In the genomic region with DNA sequence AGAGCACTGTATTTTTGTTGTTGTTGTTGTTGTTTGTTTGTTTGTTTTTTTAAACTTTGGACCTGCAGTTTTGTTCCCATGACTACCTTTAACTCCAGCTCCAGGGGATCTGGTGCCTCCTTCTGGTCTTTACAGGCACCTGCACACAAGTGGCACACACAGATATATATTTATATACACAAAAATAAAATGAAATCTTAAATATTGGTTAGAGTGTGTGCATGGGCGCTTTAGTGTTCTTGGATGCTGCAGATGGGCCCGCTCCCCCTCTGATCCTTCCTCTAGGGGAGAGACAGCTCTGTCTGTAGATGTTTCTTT, we compare ENCODE assay signal across 8 mouse cellular contexts. TPM values are rescaled to one million over a fixed set of nuclear protein-coding genes. Genes with fewer than 3 reads are reported as not detected.
A peak's percentile ranks its signal among the peaks of the same experiment; 100 is the strongest.
DNase-seq lines count a peak whose midpoint lies in the region; ATAC-seq and TF ChIP-seq lines count a peak whose summit lies in the region.

No protein-coding gene starts in this region.

- intact Hi-C loops in left cerebral cortex, postnatal 4 days (cut with DNase I) = no loop called here

- H3K27ac ChIP-seq in heart, embryonic 15.5 days = peak overlapping the region; percentile 79
- no peak overlapping the region for H3K27ac ChIP-seq in heart, embryonic 10.5 days
- H3K27ac ChIP-seq in lung, postnatal 0 days (ENCODE audit: low read length) = 0 out of 2 replicates have a peak overlapping the region, but pooled peaks have one; percentile 38
- peak overlapping the region; percentile 53; the same call in 1 of the 2 replicates for H3K27ac ChIP-seq in forebrain, embryonic 16.5 days (ENCODE audit: low read length)
- peak overlapping the region; percentile 26; the same call in 1 of the 2 replicates for H3K27ac ChIP-seq in stomach, embryonic 15.5 days

- TF ChIP-seq CTCF in lung, postnatal 0 days (IDR thresholded peaks at IDR 0.05) = peak; percentile 38; the same call in 1 of the 2 replicates

- H3K27me3 ChIP-seq in heart, embryonic 15.5 days = no peaks in the 10 kb centered on the region
- H3K27me3 ChIP-seq in heart, embryonic 10.5 days (ENCODE audit: insufficient read depth, poor library complexity, severe bottlenecking) = no peaks in the 10 kb centered on the region
- no peaks in the 10 kb centered on the region for H3K27me3 ChIP-seq in lung, postnatal 0 days (replicated peaks; ENCODE audit: insufficient read depth, low read length)
- H3K27me3 ChIP-seq in forebrain, embryonic 16.5 days (replicated peaks; ENCODE audit: control insufficient read depth, insufficient read depth, low read length) = no peaks in the 10 kb centered on the region
- no peaks in the 10 kb centered on the region for H3K27me3 ChIP-seq in stomach, embryonic 15.5 days (replicated peaks)

- H3K36me3 ChIP-seq in heart, embryonic 15.5 days = peaks cover 10% of the 10 kb centered on the region
- peaks cover 20% of the 10 kb centered on the region for H3K36me3 ChIP-seq in heart, embryonic 10.5 days
- H3K36me3 ChIP-seq in lung, postnatal 0 days (ENCODE audit: insufficient read depth, low read length) = no peaks in the 10 kb centered on the region
- peaks cover 5% of the 10 kb centered on the region; the same call in 1 of the 2 replicates for H3K36me3 ChIP-seq in forebrain, embryonic 16.5 days (ENCODE audit: control insufficient read depth, insufficient read depth)
- peaks cover 5% of the 10 kb centered on the region for H3K36me3 ChIP-seq in stomach, embryonic 15.5 days

- TF ChIP-seq EP300 in lung, postnatal 0 days (IDR thresholded peaks at IDR 0.05) = no peak

- WGBS in heart, embryonic 15.5 days = 88% methylated on average over 2 of the region's 2 CpGs
- WGBS in heart, embryonic 10.5 days = 93% methylated on average over 2 of the region's 2 CpGs
- 88% methylated on average over 2 of the region's 2 CpGs for whole genome bisulfite sequencing in lung, postnatal 0 days
- WGBS in forebrain, embryonic 16.5 days = 98% methylated on average over 2 of the region's 2 CpGs
- WGBS in stomach, embryonic 15.5 days = 93% methylated on average over 2 of the region's 2 CpGs

- no peak for ATAC-seq in heart, embryonic 15.5 days (replicated peaks; ENCODE audit: insufficient number of reproducible peaks, insufficient read depth, low FRiP score, low read depth)
- no peak for ATAC-seq in lung, postnatal 0 days
- ATAC-seq in forebrain, embryonic 16.5 days = no peak
- no peak for ATAC-seq in stomach, embryonic 15.5 days (ENCODE audit: insufficient read depth, low FRiP score, low read depth)

- H3K4me1 ChIP-seq in heart, embryonic 15.5 days (replicated peaks) = peaks cover 79% of the 10 kb centered on the region
- H3K4me1 ChIP-seq in heart, embryonic 10.5 days = peaks cover 43% of the 10 kb centered on the region
- peaks cover 8% of the 10 kb centered on the region for H3K4me1 ChIP-seq in lung, postnatal 0 days (ENCODE audit: insufficient read depth, low read depth, low read length)
- H3K4me1 ChIP-seq in forebrain, embryonic 16.5 days (replicated peaks; ENCODE audit: control insufficient read depth, insufficient read depth, low read length) = peaks cover 11% of the 10 kb centered on the region
- peaks cover 36% of the 10 kb centered on the region for H3K4me1 ChIP-seq in stomach, embryonic 15.5 days

- DNase-seq in heart, embryonic 10.5 days (ENCODE audit: low spot score) = no peak
- no peak for DNase-seq in lung, postnatal 0 days (ENCODE audit: low spot score)
- no peak for DNase-seq in lung, adult 18-20 months
- no peak for DNase-seq in left cerebral cortex, postnatal 4 days
- DNase-seq in testis, postnatal 14 days (ENCODE audit: low spot score) = no peak

- no peak overlapping the region for H3K4me2 ChIP-seq in heart, embryonic 15.5 days
- no peak overlapping the region for H3K4me2 ChIP-seq in lung, postnatal 0 days (replicated peaks; ENCODE audit: low read depth, low read length)
- H3K4me2 ChIP-seq in forebrain, embryonic 16.5 days (ENCODE audit: low read length) = no peak overlapping the region
- no peak overlapping the region for H3K4me2 ChIP-seq in stomach, embryonic 15.5 days

- H3K9me3 ChIP-seq in heart, embryonic 15.5 days (replicated peaks) = no peaks in the 10 kb centered on the region
- no peaks in the 10 kb centered on the region for H3K9me3 ChIP-seq in heart, embryonic 10.5 days
- no peaks in the 10 kb centered on the region for H3K9me3 ChIP-seq in lung, postnatal 0 days (ENCODE audit: low read length)
- no peaks in the 10 kb centered on the region for H3K9me3 ChIP-seq in forebrain, embryonic 16.5 days (ENCODE audit: control insufficient read depth, low read length)
- H3K9me3 ChIP-seq in stomach, embryonic 15.5 days = no peaks in the 10 kb centered on the region

- no peak overlapping the region for H3K9ac ChIP-seq in heart, embryonic 15.5 days
- H3K9ac ChIP-seq in lung, postnatal 0 days (replicated peaks; ENCODE audit: low read depth) = no peak overlapping the region
- no peak overlapping the region for H3K9ac ChIP-seq in forebrain, embryonic 16.5 days (replicated peaks; ENCODE audit: low read depth, low read length)
- H3K9ac ChIP-seq in stomach, embryonic 15.5 days = no peak overlapping the region

- no peak overlapping the region for H3K4me3 ChIP-seq in heart, embryonic 15.5 days
- no peak overlapping the region for H3K4me3 ChIP-seq in heart, embryonic 10.5 days
- no peak overlapping the region for H3K4me3 ChIP-seq in lung, postnatal 0 days (ENCODE audit: low read depth, low read length)
- no peak overlapping the region for H3K4me3 ChIP-seq in forebrain, embryonic 16.5 days (replicated peaks; ENCODE audit: low read length)
- H3K4me3 ChIP-seq in stomach, embryonic 15.5 days (replicated peaks) = no peak overlapping the region

RNA-seq across cellular contexts. Expression of gene Vdac1, which starts 9.4 kb away (rescaled TPM):
- 460 and 484 TPM in 2 replicates for polyA plus RNA-seq in heart, embryonic 15.5 days (2015; fragmentation: Nextera tagmentation; extraction: Ambion mirVana)
- polyA plus RNA-seq in heart, embryonic 10.5 days (2016; fragmentation: Nextera tagmentation; extraction: Ambion mirVana) = 304 and 442 TPM in 2 replicates
- 127 and 140 TPM in 2 replicates for polyA plus RNA-seq in lung, postnatal 0 days (2015; fragmentation: Nextera tagmentation; extraction: Ambion mirVana)
- polyA plus RNA-seq in forebrain, embryonic 16.5 days (2015; fragmentation: Nextera tagmentation; extraction: Ambion mirVana) = 329 and 341 TPM in 2 replicates
- 266 and 271 TPM in 2 replicates for polyA plus RNA-seq in stomach, embryonic 15.5 days (2015; fragmentation: Nextera tagmentation; extraction: Ambion mirVana)
- 100 to 1,000 TPM; 438 to 456 TPM for total RNA-seq in left cerebral cortex, postnatal 4 days (2021)

RNA-seq across cellular contexts. Expression of gene 9530068E07Rik, which starts 26.1 kb away (rescaled TPM):
- 165 and 190 TPM in 2 replicates for polyA plus RNA-seq in heart, embryonic 15.5 days (2015; fragmentation: Nextera tagmentation; extraction: Ambion mirVana)
- polyA plus RNA-seq in heart, embryonic 10.5 days (2016; fragmentation: Nextera tagmentation; extraction: Ambion mirVana) = 201 and 225 TPM in 2 replicates
- polyA plus RNA-seq in lung, postnatal 0 days (2015; fragmentation: Nextera tagmentation; extraction: Ambion mirVana) = 151 and 155 TPM in 2 replicates
- polyA plus RNA-seq in forebrain, embryonic 16.5 days (2015; fragmentation: Nextera tagmentation; extraction: Ambion mirVana) = 116 and 124 TPM in 2 replicates
- polyA plus RNA-seq in stomach, embryonic 15.5 days (2015; fragmentation: Nextera tagmentation; extraction: Ambion mirVana) = 185 and 189 TPM in 2 replicates
- total RNA-seq in left cerebral cortex, postnatal 4 days (2021) = 10 to 100 TPM; 69.0 to 69.2 TPM
